Mouse (Mus musculus) midbrain, postnatal 0 days (tissue): ENCODE data around the gene Arid1b. TPM values are rescaled to one million over a fixed set of nuclear protein-coding genes. Genes with fewer than 3 reads are reported as not detected.
A peak's percentile ranks its signal among the peaks of the same experiment; 100 is the strongest.

Source experiments
- ATAC-seq: fragments of 200-750 bp; cut with Nextera tagmentation; 2 replicates; pipeline ENCODE4 v1.8.0; 2017; ENCODE audit warnings: moderate number of reproducible peaks, mild to moderate bottlenecking, moderate TSS enrichment, moderate library complexity; ENCODE audit not compliant: low FRiP score
- DNase-seq: peaks from one replicate; pipeline ENCODE4 v3.0.0-alpha.2; 2015; ENCODE audit warnings: low spot score
- H3K27ac ChIP-seq: fragments of 300-500 bp; sonication (generic); 2 replicates; pipeline ENCODE4 v1.5.1; 2014; ENCODE audit warnings: low read depth, mild to moderate bottlenecking, low read length, mixed read lengths
- H3K27me3 ChIP-seq: fragments of 300-500 bp; sonication (generic); 2 replicates; pipeline ENCODE4 v1.6.1; 2014; ENCODE audit warnings: low read length, control low read depth, mixed read lengths; ENCODE audit not compliant: insufficient read depth
- H3K36me3 ChIP-seq: fragments of 300-500 bp; sonication (generic); 2 replicates; pipeline ENCODE4 v1.6.1; 2014; ENCODE audit warnings: low read length, control low read depth, mixed read lengths; ENCODE audit not compliant: insufficient read depth
- H3K4me1 ChIP-seq: fragments of 300-500 bp; sonication (generic); 2 replicates; pipeline ENCODE4 v1.6.1; 2014; ENCODE audit warnings: mild to moderate bottlenecking, control low read depth, antibody characterized with exemption, low read length, mixed read lengths; ENCODE audit not compliant: insufficient read depth
- H3K4me2 ChIP-seq: fragments of 300-500 bp; sonication (generic); 2 replicates; pipeline ENCODE4 v1.6.1; 2014; ENCODE audit warnings: low read depth, mild to moderate bottlenecking, low read length, mixed read lengths; ENCODE audit not compliant: poor library complexity, severe bottlenecking
- H3K4me3 ChIP-seq: fragments of 300-500 bp; sonication (generic); 2 replicates; pipeline ENCODE4 v1.5.1; 2014; ENCODE audit warnings: low read depth, mild to moderate bottlenecking, low read length, moderate library complexity
- H3K9ac ChIP-seq: fragments of 300-500 bp; sonication (generic); replicated peaks from 2 replicates; pipeline ENCODE4 v1.6.1; 2014; ENCODE audit warnings: mild to moderate bottlenecking, low read length, moderate library complexity, mixed read lengths; ENCODE audit not compliant: poor library complexity, severe bottlenecking
- H3K9me3 ChIP-seq: fragments of 300-500 bp; sonication (generic); 2 replicates; pipeline ENCODE4 v1.6.1; 2016; ENCODE audit warnings: low read length, control low read depth
- CTCF ChIP-seq: IDR thresholded peaks from 2 replicates; pipeline ENCODE4 v1.5.1; 2016; ENCODE audit warnings: antibody characterized with exemption, mild to moderate bottlenecking
- WGBS: fragments of 180-500 bp; shearing (Covaris S2); extraction: QIAGEN DNeasy Blood & Tissue Kit; methylation state at CpG from one replicate; pipeline ENCODE4 v1.1.7; 2014; 5-methylcytosine and 5-hydroxymethylcytosine counted together
- polyA plus RNA-seq: library from polyadenylated mRNA; unstranded; fragments of >200 nt; fragmentation: Nextera tagmentation; extraction: Ambion mirVana; gene quantifications from 2 replicates; pipeline ENCODE4 v1.2.1, GENCODE M21; 2015
- total RNA-seq: library from RNA; depleted of rRNA; stranded (reverse); fragments of >200 nt; gene quantifications from 2 replicates; pipeline ENCODE4 v1.2.3, GENCODE M21; 2014

Gene Arid1b
- total and polyA plus RNA-seq, 2 experiments from 2014 or later, result 11.9 to 73.3 TPM

DNA sequence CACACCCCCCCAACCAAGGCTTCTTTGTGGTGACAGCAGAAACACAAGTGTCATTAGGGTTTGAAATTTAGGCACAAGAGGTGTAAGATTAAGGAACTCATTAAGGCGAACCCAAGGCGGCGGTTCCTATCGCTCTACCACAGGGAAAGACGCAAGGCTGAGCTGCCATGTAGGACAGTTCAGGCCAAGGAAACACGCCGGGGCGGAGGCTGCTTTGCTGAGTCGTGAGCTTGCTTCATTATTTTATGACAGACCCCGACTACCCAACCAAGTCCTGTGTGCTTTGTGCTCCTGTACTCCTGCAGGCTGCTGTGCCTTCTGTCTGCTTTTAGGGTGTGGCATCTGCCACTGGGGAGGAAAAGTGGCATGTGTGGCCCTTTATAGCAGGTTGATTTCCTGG lies 2.5 kb upstream of the Arid1b start:
- Histone ChIP-seq H3K27ac (no peak overlapping the region), H3K4me1 (no peaks in the 10 kb centered on the region), H3K27me3 (no peaks in the 10 kb centered on the region), H3K4me3 (no peak overlapping the region), H3K9me3 (no peaks in the 10 kb centered on the region), H3K4me2 (no peak overlapping the region), H3K36me3 (no peaks in the 10 kb centered on the region), H3K9ac (no peak overlapping the region)
- ATAC-seq (no peak), DNase-seq (no peak)
- WGBS, result 39% methylated on average over 10 of the region's 10 CpGs
- no peak for TF ChIP-seq CTCF

DNA sequence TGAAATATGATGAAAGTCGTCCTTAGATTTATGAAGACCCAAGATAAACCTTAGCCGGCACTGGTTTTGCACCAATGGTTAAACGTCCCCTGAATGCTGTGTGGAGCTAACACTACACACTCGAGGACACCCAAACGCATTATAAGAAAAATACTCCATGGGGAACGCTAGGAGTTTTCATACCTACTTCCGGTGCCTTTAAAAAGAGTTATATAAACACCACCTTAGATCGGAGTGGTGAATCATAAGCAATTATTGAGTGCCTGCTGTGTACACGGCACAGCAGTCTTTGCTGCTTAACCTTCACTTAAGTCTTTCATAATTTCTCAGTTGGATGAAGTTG lies 664 bp upstream of the Arid1b start:
- Histone ChIP-seq H3K27ac (peak overlapping the region; percentile 100), H3K27me3 (no peaks in the 10 kb centered on the region), H3K4me3 (peak overlapping the region; percentile 95), H3K4me1 (0 out of 2 replicates have a peak, but pooled peaks cover 2% of the 10 kb centered on the region), H3K9me3 (no peaks in the 10 kb centered on the region), H3K36me3 (no peaks in the 10 kb centered on the region), H3K9ac (peak overlapping the region; percentile 99; the same call in 1 of the 2 replicates), H3K4me2 (peak overlapping the region; percentile 76)
- 9% methylated on average over 9 of the region's 9 CpGs for WGBS
- ATAC-seq (no peak), DNase-seq (no peak)
- TF ChIP-seq CTCF, result no peak

DNA sequence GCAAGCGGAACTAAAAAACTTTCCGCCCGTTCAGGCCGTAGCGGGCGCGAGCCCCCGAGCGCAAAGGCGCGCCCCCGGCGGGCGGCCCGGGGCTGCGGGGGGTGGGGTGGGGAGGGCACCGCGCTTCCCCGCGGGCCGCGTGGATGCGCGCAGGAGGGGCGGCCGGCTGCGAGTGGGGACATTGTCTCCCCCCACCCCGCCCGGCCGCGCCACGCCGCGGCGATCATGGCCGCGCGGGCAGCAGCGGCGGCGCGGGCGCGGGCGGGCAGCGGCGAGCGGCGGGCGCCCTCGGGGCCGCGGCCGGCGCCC lies 326 bp downstream of the Arid1b start:
- peak overlapping the region; percentile 76 for H3K4me2 ChIP-seq
- no peaks in the 10 kb centered on the region for H3K27me3 ChIP-seq
- H3K9ac ChIP-seq, result peak overlapping the region; percentile 99
- 0 out of 2 replicates have a peak, but pooled peaks cover 3% of the 10 kb centered on the region for H3K4me1 ChIP-seq
- H3K36me3 ChIP-seq, result no peaks in the 10 kb centered on the region
- no peak for TF ChIP-seq CTCF
- peak overlapping the region; percentile 95 for H3K4me3 ChIP-seq
- no peak for DNase-seq
- WGBS, result 3% methylated on average over 16 of the region's 55 CpGs
- peak overlapping the region; percentile 100 for H3K27ac ChIP-seq
- ATAC-seq, result peak; percentile 59
- H3K9me3 ChIP-seq, result no peaks in the 10 kb centered on the region

DNA sequence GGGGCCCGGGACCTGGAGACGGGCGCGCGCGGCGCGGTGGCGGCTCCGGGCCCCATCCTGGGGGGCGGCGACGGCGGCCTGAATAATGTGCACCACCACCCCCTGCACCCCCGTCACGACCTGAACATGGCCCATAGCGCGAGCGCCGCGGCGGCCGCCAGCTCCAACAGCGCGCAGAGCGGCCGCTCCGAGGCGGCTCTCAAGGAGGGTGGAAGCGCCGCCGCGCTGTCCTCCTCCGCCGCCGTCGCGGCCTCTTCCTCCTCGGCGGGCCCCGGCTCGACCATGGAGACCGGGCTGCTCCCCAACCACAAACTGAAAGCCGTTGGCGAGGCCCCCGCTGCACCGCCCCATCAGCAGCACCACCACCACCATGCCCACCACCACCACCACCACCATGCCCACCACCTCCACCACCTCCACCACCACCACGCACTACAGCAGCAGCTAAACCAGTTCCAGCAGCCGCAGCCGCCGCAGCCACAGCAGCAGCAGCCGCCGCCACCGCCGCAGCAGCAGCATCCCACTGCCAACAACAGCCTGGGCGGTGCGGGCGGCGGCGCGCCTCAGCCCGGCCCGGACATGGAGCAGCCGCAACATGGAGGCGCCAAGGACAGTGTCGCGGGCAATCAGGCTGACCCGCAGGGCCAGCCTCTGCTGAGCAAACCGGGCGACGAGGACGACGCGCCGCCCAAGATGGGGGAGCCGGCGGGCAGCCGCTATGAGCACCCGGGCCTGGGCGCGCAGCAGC lies 855 bp downstream of the Arid1b start:
- H3K4me1 ChIP-seq, result 0 out of 2 replicates have a peak, but pooled peaks cover 3% of the 10 kb centered on the region
- H3K4me3 ChIP-seq, result peak overlapping the region; percentile 95
- peak overlapping the region; percentile 100 for H3K27ac ChIP-seq
- H3K9ac ChIP-seq, result peak overlapping the region; percentile 99
- no peak for TF ChIP-seq CTCF
- H3K4me2 ChIP-seq, result peak overlapping the region; percentile 76
- H3K9me3 ChIP-seq, result no peaks in the 10 kb centered on the region
- H3K36me3 ChIP-seq, result no peaks in the 10 kb centered on the region
- peak; percentile 71 for DNase-seq
- no peaks in the 10 kb centered on the region for H3K27me3 ChIP-seq
- peak; percentile 74 for ATAC-seq
- WGBS, result 1% methylated on average over 37 of the region's 81 CpGs

DNA sequence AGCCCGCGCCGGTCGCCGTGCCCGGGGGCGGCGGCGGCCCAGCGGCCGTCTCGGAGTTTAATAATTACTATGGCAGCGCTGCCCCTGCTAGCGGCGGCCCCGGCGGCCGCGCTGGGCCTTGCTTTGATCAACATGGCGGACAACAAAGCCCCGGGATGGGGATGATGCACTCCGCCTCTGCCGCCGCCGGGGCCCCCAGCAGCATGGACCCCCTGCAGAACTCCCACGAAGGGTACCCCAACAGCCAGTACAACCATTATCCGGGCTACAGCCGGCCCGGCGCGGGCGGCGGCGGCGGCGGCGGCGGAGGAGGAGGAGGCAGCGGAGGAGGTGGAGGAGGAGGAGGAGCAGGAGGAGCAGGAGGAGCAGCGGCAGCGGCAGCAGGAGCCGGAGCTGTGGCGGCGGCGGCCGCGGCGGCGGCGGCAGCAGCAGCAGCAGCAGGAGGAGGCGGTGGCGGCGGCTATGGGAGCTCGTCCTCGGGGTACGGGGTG lies 1.5 kb downstream of the Arid1b start:
- Histone ChIP-seq H3K4me3 (peak overlapping the region; percentile 95), H3K4me1 (0 out of 2 replicates have a peak, but pooled peaks cover 3% of the 10 kb centered on the region), H3K27ac (peak overlapping the region; percentile 100), H3K27me3 (no peaks in the 10 kb centered on the region), H3K36me3 (no peaks in the 10 kb centered on the region), H3K4me2 (peak overlapping the region; percentile 76), H3K9me3 (no peaks in the 10 kb centered on the region), H3K9ac (peak overlapping the region; percentile 99)
- peak; percentile 53 for ATAC-seq
- 0% methylated on average over 11 of the region's 56 CpGs for WGBS
- DNase-seq, result peak; percentile 75
- no peak for TF ChIP-seq CTCF

DNA sequence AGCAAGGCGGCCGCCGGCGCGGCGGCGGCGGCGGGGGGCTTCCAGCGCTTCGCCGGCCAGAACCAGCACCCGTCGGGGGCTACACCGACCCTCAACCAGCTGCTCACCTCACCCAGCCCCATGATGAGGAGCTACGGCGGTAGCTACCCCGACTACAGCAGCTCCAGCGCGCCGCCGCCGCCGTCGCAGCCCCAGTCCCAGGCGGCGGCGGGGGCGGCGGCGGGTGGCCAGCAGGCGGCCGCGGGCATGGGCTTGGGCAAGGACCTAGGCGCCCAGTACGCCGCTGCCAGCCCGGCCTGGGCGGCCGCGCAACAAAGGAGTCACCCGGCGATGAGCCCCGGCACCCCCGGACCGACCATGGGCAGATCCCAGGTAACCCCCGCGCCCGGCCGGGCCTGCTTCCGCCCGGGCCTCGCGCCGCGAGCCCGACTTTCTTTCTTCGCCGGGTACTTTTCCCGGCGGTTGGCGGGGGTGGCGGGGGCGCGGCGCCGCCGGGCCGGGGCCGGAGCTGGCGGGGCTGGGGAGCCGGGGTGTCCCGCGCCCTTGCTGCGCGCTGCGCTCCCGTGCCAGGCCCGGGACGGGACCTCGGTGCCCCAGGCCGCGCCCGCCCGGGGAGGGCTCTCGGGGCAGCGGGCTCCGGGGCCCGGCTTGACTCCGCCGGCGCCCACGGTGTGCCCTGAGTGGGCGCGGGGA lies 2.1 kb downstream of the Arid1b start:
- 1% methylated on average over 51 of the region's 95 CpGs for WGBS
- H3K4me1 ChIP-seq, result 0 out of 2 replicates have a peak, but pooled peaks cover 3% of the 10 kb centered on the region
- H3K27me3 ChIP-seq, result no peaks in the 10 kb centered on the region
- DNase-seq, result peak; percentile 33
- TF ChIP-seq CTCF, result no peak
- ATAC-seq, result peak; percentile 29
- H3K36me3 ChIP-seq, result no peaks in the 10 kb centered on the region
- H3K27ac ChIP-seq, result peak overlapping the region; percentile 100
- peak overlapping the region; percentile 95 for H3K4me3 ChIP-seq
- H3K4me2 ChIP-seq, result peak overlapping the region; percentile 76
- no peaks in the 10 kb centered on the region for H3K9me3 ChIP-seq
- peak overlapping the region; percentile 99 for H3K9ac ChIP-seq
